Mouse (Mus musculus): ENCODE measurements around the gene Tmem232. TPM values are rescaled to one million over a fixed set of nuclear protein-coding genes. Genes with fewer than 3 reads are reported as not detected.
"Not testable (repeated sequence)": the region's sequence is repeated elsewhere in the genome, so short reads cannot be mapped to it uniquely, and the experiment has no call there.

Tmem232 gene
- polyA plus RNA-seq, 1 experiment from 2014 or later: not detected

GRCm38 (mm10) chr17:65320623-65321022, 220.0 kb downstream of the Tmem232 start:
- WGBS (ENCODE audit: insufficient replicate concordance): 72% methylated on average over 6 of the region's 6 CpGs
- TF ChIP-seq CTCF (IDR thresholded peaks at IDR 0.05; ENCODE audit: low read depth): no peak
- TF ChIP-seq EP300 (IDR thresholded peaks at IDR 0.05; ENCODE audit: low read depth): no peak
- H3K4me3 ChIP-seq (ENCODE audit: low read depth, low read length): no peak overlapping the region
- ATAC-seq (no peak), DNase-seq (no peak)
- H3K9me3 ChIP-seq (ENCODE audit: low read length): no peaks in the 10 kb centered on the region
- no peak overlapping the region for H3K4me2 ChIP-seq (ENCODE audit: low read depth, low read length)
- H3K36me3 ChIP-seq (replicated peaks; ENCODE audit: insufficient read depth, low read length): no peaks in the 10 kb centered on the region
- no peaks in the 10 kb centered on the region for H3K27me3 ChIP-seq (ENCODE audit: insufficient read depth, low read length)
- no peak overlapping the region for H3K27ac ChIP-seq (ENCODE audit: low read depth)
- no peak overlapping the region for H3K9ac ChIP-seq (replicated peaks)
- no peaks in the 10 kb centered on the region for H3K4me1 ChIP-seq (ENCODE audit: insufficient read depth)

DNA sequence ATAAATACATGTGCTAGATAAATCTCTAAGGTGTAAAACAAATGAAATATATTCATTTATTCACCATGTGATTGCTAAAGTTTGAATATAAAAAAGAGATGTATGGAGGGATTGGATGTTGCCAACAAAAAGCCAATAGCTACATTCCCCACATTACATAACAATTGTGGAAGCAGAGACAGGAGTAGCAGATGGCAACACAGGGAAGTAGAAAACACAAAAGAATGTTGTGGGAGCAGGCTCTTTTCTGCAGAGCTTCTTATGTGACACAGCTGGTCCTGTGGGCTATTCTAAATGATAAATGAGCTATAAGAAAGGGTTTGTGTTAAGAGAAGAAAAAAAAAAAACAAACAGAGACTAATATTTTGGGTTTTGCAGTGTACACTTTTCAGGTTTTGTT, 240.6 kb downstream of the Tmem232 start:
- Histone ChIP-seq H3K4me1 (ENCODE audit: insufficient read depth) (no peaks in the 10 kb centered on the region), H3K9me3 (ENCODE audit: low read length) (no peaks in the 10 kb centered on the region), H3K27ac (ENCODE audit: low read depth) (no peak overlapping the region), H3K9ac (replicated peaks) (no peak overlapping the region), H3K36me3 (replicated peaks; ENCODE audit: insufficient read depth, low read length) (no peaks in the 10 kb centered on the region), H3K4me3 (ENCODE audit: low read depth, low read length) (no peak overlapping the region), H3K4me2 (ENCODE audit: low read depth, low read length) (no peak overlapping the region), H3K27me3 (ENCODE audit: insufficient read depth, low read length) (no peaks in the 10 kb centered on the region)
- no peak for TF ChIP-seq EP300 (IDR thresholded peaks at IDR 0.05; ENCODE audit: low read depth)
- no peak for TF ChIP-seq CTCF (IDR thresholded peaks at IDR 0.05; ENCODE audit: low read depth)
- DNase-seq (no peak), ATAC-seq (no peak)

- 85% methylated on average over 5 of the region's 5 CpGs for WGBS (ENCODE audit: insufficient replicate concordance)
- TF ChIP-seq CTCF (IDR thresholded peaks at IDR 0.05; ENCODE audit: low read depth): no peak
- TF ChIP-seq EP300 (IDR thresholded peaks at IDR 0.05; ENCODE audit: low read depth): no peak
- ATAC-seq (no peak), DNase-seq (no peak)
- H3K9me3 ChIP-seq (ENCODE audit: low read length): no peaks in the 10 kb centered on the region
- no peak overlapping the region for H3K4me3 ChIP-seq (ENCODE audit: low read depth, low read length)
- H3K4me2 ChIP-seq (ENCODE audit: low read depth, low read length): no peak overlapping the region
- no peaks in the 10 kb centered on the region for H3K27me3 ChIP-seq (ENCODE audit: insufficient read depth, low read length)
- no peaks in the 10 kb centered on the region for H3K4me1 ChIP-seq (ENCODE audit: insufficient read depth)
- H3K27ac ChIP-seq (ENCODE audit: low read depth): no peak overlapping the region
- H3K36me3 ChIP-seq (replicated peaks; ENCODE audit: insufficient read depth, low read length): no peaks in the 10 kb centered on the region
- no peak overlapping the region for H3K9ac ChIP-seq (replicated peaks)
These were observed 242.8 kb downstream of the Tmem232 start for GRCm38 (mm10) chr17:65297831-65298230.

DNA sequence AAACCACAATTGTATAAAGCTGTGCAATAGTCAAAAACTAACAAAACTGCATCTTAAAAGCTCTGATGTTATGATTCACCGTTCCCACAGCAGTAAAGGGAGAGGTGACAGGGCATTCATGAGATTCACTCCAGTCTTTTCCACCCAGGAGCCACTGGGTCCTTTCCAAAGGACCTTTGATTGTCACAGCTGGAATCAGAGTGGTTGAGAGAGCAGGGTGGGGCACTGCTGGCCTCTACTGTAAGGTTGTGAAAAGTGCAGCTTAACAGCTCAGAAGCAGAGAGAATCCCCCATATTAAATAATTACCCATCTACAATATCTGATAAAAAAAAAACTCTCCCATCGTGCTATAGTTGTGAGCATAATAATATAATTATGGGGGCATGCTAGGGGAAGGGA, 288.4 kb downstream of the Tmem232 start:
- DNase-seq: no peak

GRCm38 (mm10) chr17:65250261-65250660, 290.3 kb downstream of the Tmem232 start:
- H3K4me3 ChIP-seq (ENCODE audit: low read depth, low read length): no peak overlapping the region
- ATAC-seq: no peak
- H3K9ac ChIP-seq (replicated peaks): no peak overlapping the region
- H3K9me3 ChIP-seq (ENCODE audit: low read length): no peaks in the 10 kb centered on the region
- no peaks in the 10 kb centered on the region for H3K4me1 ChIP-seq (ENCODE audit: insufficient read depth)
- WGBS (ENCODE audit: insufficient replicate concordance): 86% methylated on average over 8 of the region's 8 CpGs
- no peak for DNase-seq
- H3K27me3 ChIP-seq (ENCODE audit: insufficient read depth, low read length): no peaks in the 10 kb centered on the region
- no peak for TF ChIP-seq EP300 (IDR thresholded peaks at IDR 0.05; ENCODE audit: low read depth)
- TF ChIP-seq CTCF (IDR thresholded peaks at IDR 0.05; ENCODE audit: low read depth): no peak
- no peak overlapping the region for H3K4me2 ChIP-seq (ENCODE audit: low read depth, low read length)
- H3K27ac ChIP-seq (ENCODE audit: low read depth): no peak overlapping the region
- H3K36me3 ChIP-seq (replicated peaks; ENCODE audit: insufficient read depth, low read length): no peaks in the 10 kb centered on the region

More for the DNA sequence above, 288.4 kb downstream of the Tmem232 start:
- Histone ChIP-seq H3K4me1 (ENCODE audit: insufficient read depth) (no peaks in the 10 kb centered on the region), H3K27ac (ENCODE audit: low read depth) (no peak overlapping the region), H3K9ac (replicated peaks) (no peak overlapping the region), H3K9me3 (ENCODE audit: low read length) (no peaks in the 10 kb centered on the region), H3K27me3 (ENCODE audit: insufficient read depth, low read length) (no peaks in the 10 kb centered on the region), H3K4me2 (ENCODE audit: low read depth, low read length) (no peak overlapping the region), H3K4me3 (ENCODE audit: low read depth, low read length) (no peak overlapping the region), H3K36me3 (replicated peaks; ENCODE audit: insufficient read depth, low read length) (no peaks in the 10 kb centered on the region)
- no peak for ATAC-seq
- WGBS (ENCODE audit: insufficient replicate concordance): 57% methylated on average over 2 of the region's 2 CpGs
- TF ChIP-seq CTCF (IDR thresholded peaks at IDR 0.05; ENCODE audit: low read depth) (peak; percentile 21; the same call in 1 of the 2 replicates), EP300 (IDR thresholded peaks at IDR 0.05; ENCODE audit: low read depth) (no peak)

DNA sequence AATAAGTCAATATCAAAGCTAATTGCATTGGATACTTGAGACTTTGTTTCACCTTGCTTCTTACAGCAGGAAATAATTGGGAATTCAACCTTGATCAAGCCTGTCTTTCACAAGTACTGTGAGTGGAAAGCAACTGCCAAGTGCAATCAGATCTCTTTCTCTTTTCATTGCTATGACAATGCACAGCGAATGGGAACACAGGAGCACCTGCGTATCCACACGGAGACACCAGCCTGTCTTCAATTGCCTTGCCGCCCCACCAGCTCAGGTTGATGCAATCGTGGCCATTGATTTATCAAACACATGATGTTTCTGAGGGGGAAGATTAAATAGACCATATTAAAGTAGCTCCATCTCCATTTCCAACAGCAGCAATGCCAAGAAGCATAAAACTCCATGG, 296.9 kb downstream of the Tmem232 start:
- ATAC-seq (no peak), DNase-seq (no peak)
- WGBS (ENCODE audit: insufficient replicate concordance): 85% methylated on average over 5 of the region's 5 CpGs
- Histone ChIP-seq H3K4me3 (ENCODE audit: low read depth, low read length) (no peak overlapping the region), H3K9me3 (ENCODE audit: low read length) (no peaks in the 10 kb centered on the region), H3K4me2 (ENCODE audit: low read depth, low read length) (no peak overlapping the region), H3K27me3 (ENCODE audit: insufficient read depth, low read length) (no peaks in the 10 kb centered on the region), H3K9ac (replicated peaks) (no peak overlapping the region), H3K36me3 (replicated peaks; ENCODE audit: insufficient read depth, low read length) (no peaks in the 10 kb centered on the region), H3K27ac (ENCODE audit: low read depth) (no peak overlapping the region), H3K4me1 (ENCODE audit: insufficient read depth) (no peaks in the 10 kb centered on the region)
- no peak for TF ChIP-seq EP300 (IDR thresholded peaks at IDR 0.05; ENCODE audit: low read depth)
- no peak for TF ChIP-seq CTCF (IDR thresholded peaks at IDR 0.05; ENCODE audit: low read depth)

- no peak overlapping the region for H3K4me2 ChIP-seq (ENCODE audit: low read depth, low read length)
- DNase-seq: no peak
These were observed 315.1 kb downstream of the Tmem232 start for GRCm38 (mm10) chr17:65225347-65225916.

GRCm38 (mm10) chr17:65221687-65222086, 318.9 kb downstream of the Tmem232 start:
- not testable (repeated sequence) for H3K4me2 ChIP-seq (ENCODE audit: low read depth, low read length); ATAC-seq
- WGBS (ENCODE audit: insufficient replicate concordance): 83% methylated on average over 6 of the region's 6 CpGs

More at GRCm38 (mm10) chr17:65225347-65225916, 315.1 kb downstream of the Tmem232 start:
- no peaks in the 10 kb centered on the region for H3K9me3 ChIP-seq (ENCODE audit: low read length)
- no peak for ATAC-seq
- no peaks in the 10 kb centered on the region for H3K4me1 ChIP-seq (ENCODE audit: insufficient read depth)
- H3K27ac ChIP-seq (ENCODE audit: low read depth): no peak overlapping the region
- no peak overlapping the region for H3K4me3 ChIP-seq (ENCODE audit: low read depth, low read length)
- TF ChIP-seq EP300 (IDR thresholded peaks at IDR 0.05; ENCODE audit: low read depth) (no peak), CTCF (IDR thresholded peaks at IDR 0.05; ENCODE audit: low read depth) (no peak)
- 76% methylated on average over 6 of the region's 6 CpGs for WGBS (ENCODE audit: insufficient replicate concordance)
- no peak overlapping the region for H3K9ac ChIP-seq (replicated peaks)
- H3K36me3 ChIP-seq (replicated peaks; ENCODE audit: insufficient read depth, low read length): no peaks in the 10 kb centered on the region
- H3K27me3 ChIP-seq (ENCODE audit: insufficient read depth, low read length): no peaks in the 10 kb centered on the region

More at GRCm38 (mm10) chr17:65221687-65222086, 318.9 kb downstream of the Tmem232 start:
- not testable (repeated sequence) for H3K4me1 ChIP-seq (ENCODE audit: insufficient read depth); H3K27me3 ChIP-seq (ENCODE audit: insufficient read depth, low read length); H3K9ac ChIP-seq (replicated peaks); H3K4me3 ChIP-seq (ENCODE audit: low read depth, low read length); H3K27ac ChIP-seq (ENCODE audit: low read depth); DNase-seq; H3K36me3 ChIP-seq (replicated peaks; ENCODE audit: insufficient read depth, low read length); H3K9me3 ChIP-seq (ENCODE audit: low read length)

All from liver, postnatal 0 days (tissue).